Mouse (Mus musculus) adrenal gland, adult 2 months (tissue): Measurements from ENCODE around the gene Tubgcp6. TPM values are rescaled to one million over a fixed set of nuclear protein-coding genes. Genes with fewer than 3 reads are reported as not detected.
A peak's percentile ranks its signal among the peaks of the same experiment; 100 is the strongest.

Experiments used
- DNase-seq: peaks from one replicate; pipeline ENCODE4 v3.0.0; 2021
- polyA plus RNA-seq: library from polyadenylated mRNA; depleted of rRNA; stranded (reverse); fragments of >200 nt; gene quantifications from 2 replicates; pipeline ENCODE4 v1.2.3, GENCODE M21; 2012
- total RNA-seq, 2 experiments: library from RNA; stranded (reverse); gene quantifications; 2 replicates each; pipeline ENCODE4 v1.2.3; 2021

Tubgcp6 gene
- total and polyA plus RNA-seq, 3 experiments, result 11.2 to 31.8 (median 12.3) TPM

DNA sequence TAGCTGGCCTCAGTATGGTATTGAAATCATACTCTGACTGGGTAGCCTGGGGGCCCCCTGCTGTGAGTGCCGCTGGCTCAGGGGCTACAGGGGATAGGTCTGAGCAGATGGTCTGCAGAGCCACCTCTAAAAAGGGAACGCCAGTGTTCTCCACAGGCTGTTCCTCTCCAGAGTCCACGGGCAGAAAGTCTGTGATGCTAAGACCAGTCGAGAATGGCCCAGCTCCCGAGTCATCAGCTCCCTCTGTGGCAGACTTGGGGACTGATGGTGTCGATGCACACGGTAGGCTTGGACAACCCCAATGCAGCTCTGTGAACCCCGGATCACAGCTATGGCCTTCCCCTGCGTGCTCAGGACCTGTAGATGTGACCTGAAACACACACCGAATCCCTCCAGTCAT is 19.0 kb downstream of the Tubgcp6 start:
- no peak for DNase-seq

DNA sequence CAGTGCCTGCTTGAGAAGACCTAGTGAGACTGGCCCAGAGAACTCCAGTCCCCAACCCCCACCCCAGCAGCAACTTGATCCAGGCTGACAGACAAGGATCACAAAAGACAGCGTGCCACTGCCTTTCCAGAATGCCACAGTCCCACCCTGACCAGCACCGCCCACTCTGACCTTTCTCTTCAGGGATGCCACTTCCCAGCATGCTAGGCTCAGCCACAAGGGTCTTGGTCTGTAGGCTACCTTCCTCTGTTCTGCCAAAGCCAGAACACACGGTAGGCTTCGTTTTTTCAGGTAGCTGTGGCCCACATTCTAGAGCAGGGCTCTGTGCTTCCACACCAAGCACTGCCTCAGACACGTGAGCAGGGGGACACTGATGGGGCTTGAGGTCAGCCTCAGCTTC is 20.3 kb downstream of the Tubgcp6 start:
- DNase-seq, result no peak

DNA sequence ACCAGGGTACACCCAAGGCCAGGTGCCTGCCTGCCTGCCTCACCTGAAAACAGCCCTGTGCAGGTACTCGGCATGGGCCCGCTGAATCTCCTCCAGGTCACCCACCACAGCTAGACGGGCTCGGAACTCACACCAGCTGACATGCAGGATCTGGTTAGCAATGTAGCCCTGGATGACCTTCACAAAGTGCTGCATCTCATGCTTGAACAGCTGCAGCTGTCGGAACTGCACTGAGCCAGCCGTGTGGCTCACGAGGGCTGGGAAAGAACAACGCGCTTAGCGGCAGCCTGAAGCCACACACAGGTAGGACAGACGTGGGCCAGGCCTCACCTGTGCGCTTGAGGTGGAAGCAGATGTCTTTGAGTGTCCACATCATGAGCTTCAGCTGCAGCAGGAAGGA is 22.1 kb downstream of the Tubgcp6 start:
- DNase-seq, result no peak

DNA sequence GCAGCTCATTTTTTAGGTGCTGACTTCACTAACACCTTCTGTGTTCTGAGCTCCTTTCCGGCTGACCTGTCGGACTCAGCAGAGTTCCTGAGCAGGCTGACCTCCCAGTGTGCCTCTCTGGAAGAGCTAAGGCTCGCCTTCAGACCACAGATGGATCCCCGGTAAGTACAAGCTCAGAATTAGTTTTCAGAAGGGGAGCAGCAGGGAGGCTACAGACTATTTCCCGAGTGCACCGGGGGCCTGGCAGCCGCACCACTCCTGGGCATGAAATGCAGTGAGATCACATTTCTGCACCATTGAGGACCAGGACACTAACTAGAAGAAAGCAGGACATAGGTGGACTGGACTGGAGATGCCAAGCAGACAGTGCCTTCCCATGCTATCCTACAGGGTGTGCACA is 24.3 kb downstream of the Tubgcp6 start:
- DNase-seq, result peak; percentile 3

DNA sequence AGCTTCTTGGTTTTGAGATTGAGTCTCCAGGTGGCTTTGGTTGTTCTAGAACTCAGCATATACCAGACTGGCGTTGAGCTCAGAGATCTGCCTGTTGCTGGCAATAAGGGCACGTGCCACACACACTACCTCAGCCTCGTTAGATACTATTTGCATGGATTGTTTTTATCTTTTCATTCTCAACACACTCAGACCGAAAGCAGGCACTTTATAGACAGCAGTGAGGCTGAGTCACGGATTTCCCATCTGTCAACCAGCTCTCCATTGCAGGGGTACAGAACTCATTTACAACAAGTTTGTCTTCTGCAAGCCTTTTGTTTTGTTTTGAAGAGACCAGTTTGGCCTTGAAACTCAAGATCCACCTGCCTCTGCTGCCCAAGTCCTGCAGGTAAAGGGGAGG is 25.5 kb downstream of the Tubgcp6 start:
- no peak for DNase-seq

DNA sequence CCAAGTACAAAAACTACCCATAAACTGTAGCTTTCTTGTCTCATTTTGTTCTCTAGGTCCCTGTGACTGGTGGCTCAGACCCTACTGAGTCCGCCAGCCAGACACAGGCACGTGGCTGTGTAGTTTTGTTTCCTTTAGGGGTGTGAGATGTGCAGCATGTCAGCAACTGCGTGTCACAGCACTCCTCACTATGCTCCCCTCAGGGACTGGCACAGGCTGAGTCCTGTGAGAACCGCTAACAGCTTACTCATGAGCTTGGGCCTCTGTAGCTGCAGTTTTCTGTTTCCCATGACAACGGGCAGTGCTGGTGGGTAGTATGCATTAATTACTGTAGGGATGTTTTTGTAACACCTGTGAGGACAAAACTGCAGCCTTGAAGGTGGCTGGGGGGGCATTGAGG is 30.7 kb downstream of the Tubgcp6 start:
- no peak for DNase-seq

DNA sequence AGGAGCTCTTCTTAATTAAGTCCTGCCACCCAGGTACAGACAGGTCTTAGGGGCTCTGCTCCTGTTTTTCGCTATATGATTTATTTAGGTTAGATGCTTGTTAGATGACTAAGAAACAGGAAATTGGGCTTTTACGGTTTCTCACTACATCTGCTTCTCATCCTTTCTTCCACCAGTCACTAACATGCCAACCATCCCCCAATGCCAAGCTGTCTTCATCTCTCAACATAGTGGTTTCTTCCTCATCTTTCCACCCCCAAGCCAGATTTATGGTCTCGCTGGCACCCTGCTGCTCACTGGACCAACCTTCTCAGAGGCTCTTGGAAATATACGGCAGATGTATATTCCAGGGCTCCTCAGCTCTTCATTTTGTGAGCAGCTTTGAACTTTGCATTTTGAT is 32.2 kb downstream of the Tubgcp6 start:
- no peak for DNase-seq

DNA sequence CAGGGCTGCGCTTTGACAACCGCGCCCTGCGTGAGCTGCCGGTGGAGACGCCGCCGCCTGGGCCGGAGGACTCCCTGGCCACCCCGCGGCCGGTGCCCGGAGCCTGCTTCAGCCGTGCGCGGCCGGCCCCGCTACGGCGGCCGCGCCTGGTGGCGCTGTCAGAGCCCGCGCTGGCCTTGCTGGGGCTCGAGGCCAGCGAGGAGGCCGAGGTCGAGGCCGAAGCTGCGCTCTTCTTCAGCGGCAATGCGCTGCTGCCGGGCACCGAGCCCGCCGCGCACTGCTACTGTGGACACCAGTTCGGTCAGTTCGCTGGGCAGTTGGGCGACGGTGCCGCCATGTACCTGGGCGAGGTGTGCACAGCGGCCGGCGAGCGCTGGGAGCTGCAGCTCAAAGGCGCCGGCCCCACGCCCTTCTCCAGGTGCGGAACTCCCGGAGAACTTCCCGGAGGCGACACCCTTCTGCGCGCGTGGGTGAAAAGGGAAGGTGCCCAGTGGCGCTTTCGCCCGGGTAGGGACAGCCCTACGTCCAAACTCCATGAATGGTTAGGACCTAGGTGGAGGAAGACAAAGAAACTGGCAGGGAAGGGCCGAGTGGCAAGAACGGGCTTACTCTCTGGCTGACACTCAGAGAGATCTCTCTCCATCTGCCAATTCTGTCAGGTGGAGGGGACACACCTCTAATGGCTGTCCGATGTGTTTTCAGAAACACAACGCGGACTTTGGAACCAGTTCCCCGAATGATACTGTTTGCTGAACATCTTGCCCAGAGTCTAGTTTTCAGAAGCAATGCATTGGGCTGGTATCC is 33.5 kb downstream of the Tubgcp6 start:
- DNase-seq, result no peak

DNA sequence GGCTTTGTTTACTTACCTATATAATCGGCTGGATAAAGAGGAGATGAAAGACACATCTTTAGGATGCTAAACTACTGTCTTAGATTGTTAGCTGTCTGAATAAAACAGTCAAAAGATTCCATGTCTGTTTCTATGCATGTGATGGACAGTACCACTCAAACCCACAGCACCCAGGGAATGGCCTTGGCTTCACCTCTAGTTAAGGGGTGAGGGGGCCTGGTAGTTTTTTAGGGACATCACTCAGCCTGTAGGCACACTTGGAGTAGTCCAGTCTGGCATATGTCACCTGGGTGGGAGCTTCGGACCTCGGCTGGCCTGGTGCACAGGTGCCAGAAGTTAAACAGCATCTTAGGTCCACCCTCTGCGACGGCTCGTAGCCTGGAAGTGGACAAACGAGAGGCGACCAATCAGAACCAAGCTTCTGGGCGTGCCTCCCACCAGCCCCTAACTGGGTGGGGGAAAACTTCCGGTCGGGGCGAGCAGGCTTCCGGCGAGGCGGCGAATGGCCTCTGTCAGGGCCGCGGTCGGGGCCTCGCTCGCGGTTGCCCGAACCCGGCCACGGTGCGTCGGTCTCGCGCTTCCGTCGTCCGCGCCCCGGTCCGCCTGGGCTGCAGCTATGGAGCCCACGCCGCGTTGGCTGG is 34.2 kb downstream of the Tubgcp6 start, which contains the start of gene Selenoo:
Selenoo (plus strand) TSS at position 478 of the 641 bp plus-strand sequence.
- peak; percentile 96 for DNase-seq

DNA sequence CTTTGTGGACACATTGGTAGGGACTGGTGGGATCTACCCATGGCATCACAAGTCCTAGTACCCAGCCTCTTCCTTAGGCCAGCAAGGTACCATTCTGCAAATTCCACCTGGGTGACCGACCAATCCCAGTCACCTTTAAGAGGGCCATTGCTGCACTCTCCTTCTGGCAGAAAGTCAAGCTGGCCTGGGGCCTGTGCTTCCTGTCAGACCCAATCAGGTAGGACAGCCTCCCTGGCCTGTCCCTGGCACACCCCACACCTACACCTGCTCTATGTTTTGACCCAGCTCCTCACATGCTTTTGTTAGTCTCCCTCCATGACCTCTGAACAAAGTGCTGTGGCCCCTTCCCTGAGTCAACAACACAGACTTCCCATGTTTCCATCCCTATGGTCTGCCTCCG is 38.1 kb downstream of the Tubgcp6 start:
- DNase-seq, result no peak

DNA sequence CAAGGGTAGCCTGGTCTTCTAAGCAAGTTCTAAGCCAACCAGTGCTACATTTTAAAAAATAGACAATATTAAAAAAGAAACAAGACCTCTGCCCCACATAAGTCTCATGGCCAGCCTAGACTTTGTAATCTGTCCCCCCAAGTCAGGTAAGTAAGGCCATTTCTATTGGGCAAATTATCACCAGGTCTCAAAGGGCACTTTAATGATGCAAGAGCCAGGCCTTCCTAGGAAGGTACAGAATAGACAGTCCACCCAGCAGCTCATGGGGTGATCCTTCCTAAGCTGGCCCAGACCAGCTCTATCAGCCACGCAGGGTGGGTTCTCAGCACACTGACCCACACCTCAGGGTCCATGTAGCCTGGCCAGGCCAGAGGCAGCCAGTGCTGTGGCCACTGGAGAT is 39.0 kb downstream of the Tubgcp6 start:
- DNase-seq, result no peak

DNA sequence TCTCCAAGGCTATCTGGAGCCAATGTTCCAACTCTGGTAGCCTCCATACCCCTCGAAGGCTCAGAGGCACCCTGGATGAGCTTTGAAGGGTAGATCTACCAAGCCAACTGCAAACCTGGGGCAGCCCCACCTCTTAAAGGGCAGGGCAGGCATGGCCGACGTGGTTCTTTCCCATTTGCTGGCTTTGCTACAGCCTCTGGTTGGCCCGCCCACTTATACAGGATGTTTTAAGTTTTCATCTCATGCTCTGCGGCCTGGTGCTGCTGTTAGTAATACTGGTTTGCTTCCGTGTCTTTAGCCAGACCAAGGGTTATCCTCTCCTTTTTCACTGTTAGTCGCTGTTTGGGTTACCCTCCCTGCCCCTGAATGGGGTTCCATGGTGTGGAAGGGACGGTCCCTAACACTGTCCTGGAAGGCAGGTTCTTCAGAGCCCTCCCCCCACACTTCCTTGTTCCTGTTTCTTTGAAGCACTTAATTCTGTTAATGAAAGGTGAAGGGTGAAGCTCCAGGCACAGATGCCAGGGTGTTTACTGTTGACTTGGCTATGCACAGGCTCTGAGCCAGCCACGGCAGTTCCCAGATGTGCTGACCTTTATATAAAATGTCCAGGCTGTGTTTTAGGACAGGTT is 44.6 kb downstream of the Tubgcp6 start:
- peak; percentile 57 for DNase-seq

DNA sequence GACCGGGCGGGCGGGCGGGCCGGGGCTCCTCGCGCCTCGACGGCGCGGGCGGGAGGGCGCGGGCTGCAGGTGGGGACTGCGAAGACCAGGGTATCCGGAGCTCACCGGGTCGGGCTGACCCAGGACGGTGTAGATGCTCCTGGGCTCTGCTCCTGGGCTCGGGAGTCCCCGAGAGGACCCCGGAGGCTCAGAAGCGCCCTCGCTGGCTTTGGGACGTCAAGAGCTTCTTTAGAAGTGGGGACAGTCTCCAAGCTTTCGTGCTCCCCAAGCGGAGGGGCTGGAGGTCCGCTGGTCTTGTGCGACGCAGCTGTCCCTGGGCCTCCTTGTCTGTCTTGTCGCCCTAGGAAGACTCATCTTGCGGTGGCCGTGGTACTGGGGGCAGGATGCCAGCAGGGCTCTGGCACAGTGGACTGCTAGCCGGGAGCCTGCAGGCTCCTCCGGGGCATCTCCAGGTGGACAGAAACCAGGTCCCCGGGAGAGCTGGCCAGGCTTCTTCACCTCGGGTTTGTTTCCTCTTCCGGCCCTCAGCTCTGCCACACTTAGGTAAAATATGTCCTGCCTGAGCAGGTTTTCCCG is 46.7 kb downstream of the Tubgcp6 start:
- peak; percentile 84 for DNase-seq

DNA sequence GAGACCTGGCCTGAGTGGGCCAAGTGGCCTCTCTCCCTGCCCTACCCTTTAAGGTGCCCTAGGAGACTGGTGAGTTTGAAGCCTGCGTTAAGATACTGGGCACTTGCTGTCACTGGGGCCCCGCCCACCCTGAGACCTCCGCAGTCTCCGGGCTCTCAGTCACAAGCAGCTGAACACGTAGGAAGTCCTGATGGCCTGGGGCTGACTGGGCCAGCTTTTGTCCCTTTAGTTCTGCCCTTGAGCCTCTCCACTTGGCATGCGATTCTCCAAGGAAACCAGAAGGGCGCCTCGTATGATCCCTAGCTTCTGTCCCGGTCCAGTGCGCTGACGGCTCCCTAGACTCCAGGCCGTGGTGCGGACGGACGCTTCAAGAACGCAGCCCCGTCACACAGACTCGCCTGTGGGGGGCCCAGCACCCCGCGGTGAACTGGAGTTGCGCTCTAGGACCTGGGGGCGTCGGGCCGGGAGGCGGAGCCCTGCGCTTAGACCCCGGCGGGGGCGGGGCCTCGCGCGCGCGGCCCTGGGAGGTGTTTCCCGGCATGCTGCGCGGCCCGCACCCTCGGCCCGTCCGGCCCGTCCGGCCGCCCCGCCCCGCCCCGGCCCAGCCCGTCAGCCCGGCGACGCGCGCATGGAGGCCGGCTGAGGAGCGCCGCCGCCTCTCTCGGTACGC is 47.3 kb downstream of the Tubgcp6 start:
- peak; percentile 96 for DNase-seq

DNA sequence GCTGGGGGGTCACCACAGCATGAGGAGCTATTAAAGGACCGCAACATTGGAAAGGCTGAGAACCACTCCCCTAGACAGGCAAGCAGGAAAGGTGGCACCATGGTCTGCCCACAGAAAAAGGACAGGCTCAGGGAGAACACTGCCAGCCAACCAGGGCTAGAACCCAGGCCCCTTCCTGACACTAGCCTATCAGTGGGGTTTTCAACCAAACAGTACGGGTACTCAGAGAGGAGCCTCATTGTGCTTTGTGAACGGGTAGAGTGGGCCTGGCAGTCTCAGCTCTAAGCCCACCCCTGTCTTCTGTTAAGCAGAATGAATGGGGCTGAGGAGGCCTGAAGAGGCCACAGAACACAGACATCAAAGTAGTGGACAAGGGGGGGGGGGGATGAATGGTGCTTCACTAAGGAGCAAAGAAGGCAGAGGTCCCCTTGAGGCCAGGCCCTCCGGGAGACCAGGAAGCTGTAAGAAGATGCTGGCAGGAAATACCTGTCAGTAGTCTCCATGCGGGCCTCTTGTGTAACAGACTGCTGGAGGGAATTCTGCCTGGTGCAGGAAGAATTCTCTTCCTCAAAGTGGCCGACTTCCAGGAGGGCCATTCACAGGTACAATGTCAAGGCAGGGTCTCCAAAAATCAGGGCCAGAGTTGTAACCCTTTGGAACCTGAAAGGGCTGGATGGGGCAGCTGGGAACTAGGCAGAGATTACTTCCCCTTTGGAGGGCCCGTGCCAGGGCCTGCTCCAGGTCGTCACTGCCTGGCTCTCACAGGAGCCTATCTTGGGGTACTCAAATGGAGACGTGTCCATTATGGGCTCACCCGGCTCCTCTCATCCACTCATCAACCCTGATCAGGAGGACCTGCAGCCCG is 48.1 kb downstream of the Tubgcp6 start, which contains the start of gene Trabd:
Trabd (plus strand) TSS at position 512 of the 865 bp plus-strand sequence.
- DNase-seq, result no peak

DNA sequence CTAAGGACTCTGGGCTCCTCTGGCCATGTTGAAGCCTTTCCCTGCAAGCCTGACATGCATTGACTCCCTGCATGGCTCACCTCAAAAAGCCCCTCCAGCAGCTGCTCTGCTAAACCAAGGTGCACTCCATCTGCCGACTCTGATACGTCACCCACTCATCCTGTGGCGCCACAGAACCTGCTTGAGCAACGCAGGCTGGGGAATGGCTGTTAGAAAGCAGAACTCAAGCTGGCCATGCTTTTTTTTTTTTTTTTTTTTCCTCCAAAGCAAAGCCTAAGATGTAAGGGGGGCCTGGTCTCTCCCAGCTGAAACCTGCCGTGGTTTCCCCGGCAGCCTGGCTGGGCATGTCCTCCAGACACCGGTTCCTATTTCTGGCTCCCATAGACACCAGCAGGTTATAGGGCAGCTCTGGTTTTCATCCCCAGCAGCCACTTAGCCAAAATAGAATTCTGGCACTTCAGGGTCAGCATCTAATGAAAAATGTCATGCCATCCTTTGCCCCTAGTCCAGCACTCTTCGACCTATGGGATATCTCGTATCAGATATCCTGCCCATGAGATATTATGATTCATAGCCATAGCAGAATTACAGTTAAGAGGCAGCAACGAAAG is 48.8 kb downstream of the Tubgcp6 start:
- DNase-seq, result no peak

DNA sequence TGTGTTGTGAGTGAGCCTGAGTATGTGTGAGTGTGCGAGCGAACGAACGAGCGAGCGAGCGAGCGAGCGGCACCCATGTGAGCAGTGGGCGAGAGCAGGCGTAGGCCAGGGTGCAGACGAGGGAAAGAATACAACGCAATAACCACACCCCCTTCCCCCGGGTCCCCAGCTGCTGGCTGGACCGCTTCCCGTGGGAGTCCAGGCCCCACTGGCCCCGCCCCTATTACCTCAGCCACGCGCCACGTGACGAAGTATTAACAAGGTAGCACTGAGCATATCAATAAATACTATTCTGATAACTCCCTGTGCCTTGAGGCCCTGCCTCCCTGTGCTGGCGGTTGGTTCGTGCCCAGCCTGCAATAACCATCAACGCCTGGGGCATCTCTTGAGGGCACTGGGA is 52.3 kb downstream of the Tubgcp6 start:
- DNase-seq, result no peak

DNA sequence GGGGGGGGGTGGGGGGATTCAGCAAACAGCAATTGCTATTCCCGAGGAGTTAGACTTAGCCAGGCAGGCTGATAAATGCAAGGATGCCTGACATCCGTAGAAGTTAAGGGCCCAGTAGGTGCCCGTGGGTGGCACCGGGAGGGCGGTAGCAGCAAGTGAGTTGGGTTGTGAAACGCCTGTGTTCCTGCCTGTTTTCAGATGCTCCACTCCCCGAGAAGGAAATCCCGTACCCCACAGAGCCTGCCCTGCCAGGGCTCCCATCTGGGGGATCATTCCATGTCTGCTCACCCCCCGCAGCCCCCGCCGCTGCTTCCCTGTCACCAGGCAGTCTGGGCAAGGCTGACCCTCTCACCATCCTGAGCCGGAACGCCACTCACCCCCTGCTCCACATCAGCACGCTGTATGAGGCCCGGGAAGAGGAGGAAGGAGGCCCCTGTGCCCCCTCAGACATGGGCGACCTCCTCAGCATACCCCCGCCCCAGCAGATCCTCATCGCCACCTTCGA is 53.5 kb downstream of the Tubgcp6 start:
- DNase-seq, result no peak

DNA sequence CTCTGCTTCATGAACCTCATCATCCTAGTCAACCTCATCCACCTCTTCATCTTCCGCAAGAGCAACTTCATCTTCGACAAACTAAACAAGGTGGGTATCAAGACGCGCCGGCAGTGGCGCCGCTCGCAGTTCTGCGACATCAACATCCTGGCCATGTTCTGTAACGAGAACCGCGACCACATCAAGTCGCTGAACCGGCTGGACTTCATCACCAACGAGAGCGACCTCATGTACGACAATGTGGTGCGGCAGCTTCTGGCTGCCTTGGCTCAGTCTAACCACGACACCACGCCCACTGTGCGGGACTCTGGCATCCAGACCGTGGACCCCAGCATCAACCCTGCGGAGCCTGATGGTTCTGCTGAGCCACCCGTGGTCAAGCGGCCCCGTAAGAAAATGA is 54.7 kb downstream of the Tubgcp6 start:
- DNase-seq, result no peak

DNA sequence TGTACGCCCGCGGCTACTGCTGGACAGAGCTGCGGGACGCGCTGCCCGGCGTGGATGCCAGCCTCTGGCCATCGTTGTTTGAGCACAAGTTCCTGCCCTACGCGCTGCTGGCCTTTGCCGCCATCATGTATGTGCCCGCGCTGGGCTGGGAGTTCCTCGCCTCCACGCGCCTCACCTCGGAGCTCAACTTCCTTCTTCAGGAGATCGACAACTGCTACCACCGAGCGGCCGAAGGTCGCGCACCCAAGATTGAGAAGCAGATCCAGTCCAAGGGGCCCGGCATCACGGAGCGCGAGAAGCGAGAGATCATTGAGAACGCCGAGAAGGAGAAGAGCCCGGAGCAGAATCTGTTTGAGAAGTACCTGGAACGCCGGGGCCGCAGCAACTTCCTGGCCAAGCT is 55.3 kb downstream of the Tubgcp6 start:
- no peak for DNase-seq

DNA sequence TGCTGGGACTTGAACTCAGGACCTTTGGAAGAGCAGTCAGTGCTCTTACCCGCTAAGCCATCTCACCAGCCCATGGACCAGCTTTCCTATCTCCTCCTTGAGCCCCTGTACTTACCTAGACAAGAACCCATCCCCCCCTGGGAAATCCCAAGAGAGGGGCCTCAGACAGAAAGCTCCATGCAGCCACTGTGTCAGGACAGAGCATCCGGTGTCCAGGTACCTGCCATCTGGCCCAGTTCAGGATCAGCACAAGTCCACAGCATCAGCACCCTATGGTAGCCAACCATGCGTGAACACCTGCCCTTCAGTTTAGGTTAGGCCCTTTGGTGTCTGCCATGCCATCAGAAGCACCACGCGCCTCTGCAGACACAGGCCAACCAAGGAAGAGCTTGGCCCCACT is 58.0 kb downstream of the Tubgcp6 start:
- DNase-seq, result no peak
